Mouse (Mus musculus) large intestine, adult 2 months (tissue): Measurements from ENCODE around the gene Fam19a5. TPM values are rescaled to one million over a fixed set of nuclear protein-coding genes. Genes with fewer than 3 reads are reported as not detected.

ENCODE experiments used
- DNase-seq: peaks from one replicate; pipeline ENCODE4 v3.0.0-alpha.2; 2012; ENCODE audit warnings: low read depth, low spot score
- WGBS: fragments of 180-500 bp; shearing (Covaris S2); methylation state at CpG from one replicate; pipeline ENCODE4 v1.1.7; 2018; 5-methylcytosine and 5-hydroxymethylcytosine counted together
- polyA plus RNA-seq: library from polyadenylated mRNA; depleted of rRNA; stranded (reverse); fragments of >200 nt; gene quantifications from 2 replicates; pipeline ENCODE4 v1.2.3, GENCODE M21; 2012

Gene Fam19a5
- polyA plus RNA-seq, 1 experiment, result 2.0 TPM

- 64% methylated on average over 6 of the region's 6 CpGs for WGBS
- DNase-seq, result no peak
Observed at GRCm38 (mm10) chr15:87654551-87654950, 110.5 kb downstream of the Fam19a5 start.

- 21% methylated on average over 20 of the region's 20 CpGs for WGBS
- DNase-seq, result no peak
Observed at GRCm38 (mm10) chr15:87656496-87657155, 112.5 kb downstream of the Fam19a5 start.

- no peak for DNase-seq
- WGBS, result 71% methylated on average over 6 of the region's 6 CpGs
Observed at GRCm38 (mm10) chr15:87659729-87660128, 115.6 kb downstream of the Fam19a5 start.

- WGBS, result 85% methylated on average over 7 of the region's 7 CpGs
- no peak for DNase-seq
Observed at GRCm38 (mm10) chr15:87661954-87662353, 117.9 kb downstream of the Fam19a5 start.

DNA sequence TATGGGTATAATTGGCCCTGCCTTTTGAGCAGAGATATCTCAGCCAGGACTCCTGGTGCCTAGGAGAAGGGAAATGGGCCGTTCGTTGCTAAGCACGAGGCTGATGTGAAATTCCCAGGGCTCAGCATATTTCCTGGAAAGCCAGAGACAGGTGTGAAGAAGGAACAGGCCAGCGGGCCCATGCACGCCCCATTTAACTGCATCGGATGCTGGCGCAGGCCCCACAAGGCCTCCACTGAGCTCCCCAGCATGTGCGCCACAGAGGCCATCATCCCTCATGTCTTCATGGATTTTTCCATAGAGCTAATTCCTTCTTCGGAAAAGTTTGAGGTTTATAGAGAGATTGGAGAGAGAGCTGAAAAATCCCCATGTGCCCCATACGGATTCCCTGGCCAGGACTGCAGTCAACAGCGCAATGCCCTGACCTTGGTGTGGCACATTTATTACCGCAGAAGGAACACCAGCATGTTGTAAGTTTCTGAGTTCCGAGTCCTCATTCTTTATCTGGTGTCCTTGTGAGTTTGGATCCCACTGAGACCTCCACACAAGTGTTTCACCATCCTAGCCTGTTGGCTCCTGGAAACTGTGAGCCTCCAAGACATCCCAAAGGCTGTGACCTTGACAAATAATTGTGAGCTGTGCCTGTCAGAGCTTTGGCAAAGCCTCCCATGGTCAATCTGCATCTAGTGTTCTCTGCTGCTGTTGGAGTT is 122.1 kb downstream of the Fam19a5 start:
- no peak for DNase-seq
- 90% methylated on average over 13 of the region's 13 CpGs for WGBS

- 83% methylated on average over 7 of the region's 7 CpGs for WGBS
- DNase-seq, result no peak
Observed at GRCm38 (mm10) chr15:87667416-87667815, 123.3 kb downstream of the Fam19a5 start.

DNA sequence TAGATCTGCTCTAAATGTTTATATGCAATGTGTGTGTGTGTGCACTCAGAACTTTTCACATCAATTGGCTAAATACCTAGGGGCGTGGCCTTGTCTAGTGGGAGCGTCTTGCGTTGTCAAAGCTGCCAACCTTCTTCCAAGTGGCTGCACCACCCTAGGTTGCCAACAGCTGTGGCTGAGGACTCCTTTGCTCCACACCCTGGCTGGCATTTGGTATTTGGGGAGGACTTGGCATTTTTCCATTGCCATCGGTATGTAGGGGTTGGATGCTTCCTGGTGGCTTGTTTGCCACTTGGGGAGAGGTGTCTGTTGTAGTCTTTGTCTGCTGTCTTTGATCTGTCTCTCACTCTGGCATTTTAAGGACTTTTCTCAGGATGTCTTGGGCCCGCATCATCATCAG is 124.0 kb downstream of the Fam19a5 start:
- WGBS, result 71% methylated on average over 5 of the region's 5 CpGs

DNA sequence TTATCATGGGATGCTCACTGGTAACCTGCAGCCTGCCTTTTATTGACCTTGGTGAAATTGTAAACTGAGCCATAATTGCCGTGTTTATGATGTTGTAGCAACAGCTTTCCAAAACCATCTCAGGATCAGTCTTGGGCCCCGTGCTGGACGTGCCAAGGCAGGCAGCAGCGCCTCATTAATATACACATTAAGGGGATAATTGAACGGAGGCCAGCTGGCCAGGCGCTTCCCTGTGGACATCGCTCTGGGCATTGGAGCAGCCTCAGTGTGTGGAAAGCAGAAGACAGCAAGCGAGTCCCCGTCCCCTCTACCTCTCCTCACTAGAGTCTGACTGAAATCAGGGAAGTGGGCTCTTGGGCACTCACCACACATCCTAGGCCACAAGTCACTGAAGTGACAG is 127.8 kb downstream of the Fam19a5 start:
- DNase-seq, result no peak
- WGBS, result 56% methylated on average over 9 of the region's 9 CpGs

More for the DNA sequence above, 124.0 kb downstream of the Fam19a5 start:
- no peak for DNase-seq

DNA sequence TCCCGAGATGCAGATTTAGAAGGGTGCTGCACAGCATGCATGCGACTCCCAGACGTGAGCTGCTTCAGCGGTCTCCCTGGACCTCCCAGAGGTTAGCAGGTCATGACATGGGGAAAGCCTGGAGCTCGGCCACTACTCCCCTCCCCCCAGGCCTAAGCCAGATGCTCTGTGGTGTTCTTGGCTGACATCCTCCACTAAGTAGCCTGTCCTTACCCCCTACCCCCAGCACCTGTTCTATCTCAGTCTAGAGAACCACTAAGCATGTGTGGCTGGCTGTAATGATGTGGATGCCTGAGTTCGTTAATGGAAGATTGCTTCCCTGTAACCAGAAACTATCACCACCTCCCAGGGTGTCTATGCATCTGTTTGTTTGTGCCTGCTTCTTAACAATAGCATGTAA is 134.6 kb downstream of the Fam19a5 start:
- no peak for DNase-seq
- 48% methylated on average over 6 of the region's 6 CpGs for WGBS

DNA sequence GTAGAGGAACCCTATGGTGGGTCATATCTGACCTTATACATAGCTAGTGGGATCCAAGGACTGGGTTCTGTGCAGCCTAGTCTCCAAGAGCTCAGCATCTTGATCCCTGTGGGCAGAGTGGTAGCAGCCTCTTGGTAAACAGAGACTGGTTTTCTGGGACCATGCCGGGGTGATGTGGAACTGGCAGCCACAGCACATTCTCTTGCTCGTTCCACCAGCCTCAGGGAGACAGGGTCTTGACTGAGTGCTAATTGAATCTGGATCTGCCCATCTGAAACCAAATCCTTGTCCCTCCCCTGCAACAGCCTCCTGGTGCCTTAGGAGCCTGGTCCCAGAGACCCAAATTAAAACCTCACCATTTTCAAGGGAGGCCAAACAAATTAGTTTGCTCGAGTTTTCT is 138.3 kb downstream of the Fam19a5 start:
- 70% methylated on average over 3 of the region's 3 CpGs for WGBS
- no peak for DNase-seq

DNA sequence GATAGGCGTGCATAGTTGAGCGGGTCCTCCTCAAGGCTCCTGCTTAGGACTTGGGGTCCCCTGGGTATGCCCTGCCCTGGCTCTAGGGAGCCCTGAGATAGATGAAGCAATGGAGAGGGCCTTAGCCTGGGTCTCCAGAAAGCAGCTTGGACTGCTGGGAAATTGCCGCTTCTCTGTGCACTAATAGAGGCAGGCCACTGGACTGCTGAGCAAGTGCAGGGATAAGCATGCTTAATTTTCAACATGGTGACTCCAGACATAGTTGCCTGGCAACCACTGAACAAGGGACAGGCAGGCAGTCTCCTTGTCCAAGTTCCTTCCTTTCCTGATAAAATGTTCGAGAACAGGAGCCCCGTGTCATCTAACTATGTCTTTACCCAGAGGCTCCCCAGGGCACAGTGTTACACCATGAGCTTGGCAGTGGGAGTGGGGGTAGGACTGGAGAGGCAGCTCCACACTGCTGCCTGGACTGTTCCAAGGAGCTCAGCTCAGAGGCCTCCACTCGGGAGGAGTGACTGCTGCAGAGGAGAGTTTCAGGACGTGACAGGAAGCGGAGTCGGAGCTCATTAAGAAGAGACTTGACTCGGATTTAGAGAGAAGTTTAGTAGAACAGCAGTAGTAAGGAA is 142.4 kb downstream of the Fam19a5 start:
- DNase-seq, result no peak
- 70% methylated on average over 10 of the region's 10 CpGs for WGBS

DNA sequence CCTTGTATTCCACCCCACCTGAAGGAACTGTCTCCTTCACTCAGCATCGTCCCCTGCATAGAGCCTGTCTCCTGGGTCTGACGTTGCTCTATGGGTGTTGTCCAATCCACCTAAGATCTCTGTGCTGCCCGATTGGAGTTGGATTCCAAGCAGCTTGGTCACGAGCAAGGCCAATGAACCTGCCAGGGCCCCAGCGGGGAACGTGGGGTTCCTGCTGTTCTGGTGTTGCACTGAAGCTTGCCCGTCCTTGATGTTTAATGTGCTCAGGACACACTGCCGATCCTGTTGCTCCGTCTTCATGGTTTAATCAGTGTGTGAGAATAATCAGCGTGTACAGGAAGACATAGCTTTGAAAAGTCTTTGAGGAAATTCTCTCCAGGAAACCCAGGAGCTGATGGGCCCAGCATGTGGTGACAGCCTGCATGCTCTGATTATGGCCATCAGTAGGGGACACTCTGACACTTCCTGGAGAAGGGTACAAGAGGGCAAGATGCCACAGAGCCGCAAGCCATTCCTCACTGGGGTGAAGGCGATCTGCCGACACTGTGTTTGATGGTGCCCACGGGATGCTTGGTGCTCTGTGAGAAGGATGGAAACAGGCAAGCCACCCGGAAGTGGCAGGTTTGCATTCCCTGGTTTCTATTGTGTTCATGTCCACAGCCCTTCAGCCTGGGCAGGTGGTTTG is 147.3 kb downstream of the Fam19a5 start:
- 87% methylated on average over 15 of the region's 15 CpGs for WGBS

GRCm38 (mm10) chr15:87691958-87692357 is 147.9 kb downstream of the Fam19a5 start:
- 92% methylated on average over 4 of the region's 4 CpGs for WGBS
- no peak for DNase-seq

More for the DNA sequence above, 147.3 kb downstream of the Fam19a5 start:
- no peak for DNase-seq

GRCm38 (mm10) chr15:87692394-87692793 is 148.3 kb downstream of the Fam19a5 start:
- WGBS, result 87% methylated on average over 7 of the region's 7 CpGs
- DNase-seq, result no peak

DNA sequence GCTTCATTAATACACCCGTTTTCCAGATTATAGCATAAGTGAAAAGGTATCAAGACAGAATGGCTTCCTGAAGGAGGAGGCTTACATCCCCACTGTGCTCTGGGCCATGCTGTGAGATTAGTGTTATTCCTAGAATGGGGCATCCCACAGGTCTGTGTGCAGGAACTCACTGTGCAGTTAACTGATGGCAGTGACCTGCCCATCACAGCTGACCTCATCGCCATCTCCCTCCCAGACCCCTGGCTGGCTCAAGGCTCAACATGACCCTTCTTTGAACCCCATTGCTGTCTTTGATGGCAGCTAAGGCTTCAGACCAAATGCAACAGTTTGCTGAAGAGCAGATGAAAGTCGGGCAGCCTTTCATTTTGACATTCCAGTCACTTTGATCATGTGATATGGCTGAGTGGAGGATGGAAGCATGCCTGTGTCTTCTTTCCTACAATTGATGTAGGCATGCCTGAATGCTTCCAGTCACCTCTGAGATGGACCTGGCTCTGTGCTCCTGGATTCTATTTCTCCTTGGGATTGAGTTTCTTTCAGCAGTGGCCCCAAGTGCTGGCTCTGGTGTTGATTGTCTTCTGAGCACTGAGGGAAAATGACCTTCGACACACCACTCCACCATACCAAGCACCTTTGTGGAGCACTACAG is 148.9 kb downstream of the Fam19a5 start:
- no peak for DNase-seq
- 76% methylated on average over 4 of the region's 4 CpGs for WGBS

- no peak for DNase-seq
- 85% methylated on average over 13 of the region's 13 CpGs for WGBS
Observed at GRCm38 (mm10) chr15:87697433-87697996, 153.4 kb downstream of the Fam19a5 start.

DNA sequence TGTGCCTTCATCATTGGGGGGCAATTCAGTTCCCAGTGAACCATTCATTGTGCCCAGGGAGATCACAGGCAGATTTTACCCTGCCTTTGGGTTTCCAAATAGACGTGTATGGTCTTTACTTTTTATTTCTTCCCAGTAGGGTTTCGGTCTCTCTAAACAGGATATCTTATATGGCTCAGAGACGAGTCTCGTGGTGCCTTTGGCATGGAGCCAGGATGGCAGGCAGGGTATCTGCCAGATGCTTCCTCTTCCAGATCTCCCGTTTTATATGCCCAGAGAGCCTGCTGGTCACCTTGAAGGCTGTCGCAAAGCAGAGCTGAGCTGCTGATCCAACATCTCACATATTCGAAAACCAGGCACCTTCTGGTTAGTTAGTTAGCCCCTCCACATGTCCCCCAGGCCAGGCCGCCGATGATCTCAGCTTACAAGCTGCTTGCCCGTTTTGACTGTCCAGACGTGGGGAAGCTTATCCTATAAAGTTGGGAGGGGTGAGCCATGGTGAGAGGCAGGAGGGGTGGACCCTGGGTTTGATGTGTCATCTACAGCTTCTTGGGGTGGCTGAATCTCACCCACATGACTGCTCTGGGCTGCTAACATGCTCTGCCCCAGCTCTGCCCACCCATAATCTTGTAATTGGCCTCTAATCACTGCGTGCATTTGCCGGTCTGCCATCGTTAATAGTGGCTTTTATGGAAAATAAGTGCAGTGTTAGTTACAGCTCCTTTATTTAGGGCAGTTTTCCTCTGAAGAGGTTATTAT is 154.6 kb downstream of the Fam19a5 start:
- WGBS, result 55% methylated on average over 14 of the region's 14 CpGs

DNA sequence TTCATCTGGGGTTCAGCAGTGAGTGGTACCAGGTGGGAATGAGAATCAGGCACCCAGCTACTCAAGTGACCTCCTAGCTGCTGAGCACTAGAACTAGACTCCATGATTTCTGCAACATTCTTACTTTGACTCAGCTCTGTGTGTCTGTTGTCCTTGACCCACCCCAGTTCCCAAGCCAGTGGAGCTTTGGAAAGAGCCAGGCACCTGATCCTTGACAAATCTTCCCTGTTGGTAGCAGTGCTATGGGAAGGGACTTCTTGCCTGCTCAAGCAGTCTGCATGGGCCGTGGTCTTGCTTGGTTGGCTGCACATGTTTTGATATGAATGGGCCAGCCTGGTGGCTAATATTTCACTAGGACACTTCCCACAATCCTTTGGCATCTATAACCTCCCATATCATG is 158.7 kb downstream of the Fam19a5 start:
- no peak for DNase-seq
- 83% methylated on average over 1 of the region's 1 CpGs for WGBS

More for the DNA sequence above, 154.6 kb downstream of the Fam19a5 start:
- no peak for DNase-seq

DNA sequence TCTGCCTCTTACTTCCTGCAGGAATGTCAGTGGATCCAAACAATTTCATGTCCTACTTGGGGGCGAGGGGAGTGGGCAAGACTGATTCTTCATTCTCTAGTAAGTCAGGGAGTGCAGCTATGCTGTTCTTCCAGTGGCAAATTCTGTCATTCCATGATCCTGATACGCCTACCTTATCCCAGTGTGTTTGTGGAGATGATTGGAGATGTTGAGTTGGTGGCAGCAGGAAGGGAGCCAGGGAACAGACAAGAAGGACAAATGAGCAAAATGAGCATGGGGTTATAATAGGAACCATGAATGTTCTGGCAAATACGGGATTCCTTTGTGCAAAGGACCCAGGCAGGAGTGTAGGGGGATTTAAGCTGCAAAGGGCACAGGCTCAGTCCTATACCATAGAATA is 159.2 kb downstream of the Fam19a5 start:
- DNase-seq, result no peak

More for the DNA sequence above, 159.2 kb downstream of the Fam19a5 start:
- 70% methylated on average over 3 of the region's 3 CpGs for WGBS
